Comparison of ENCODE assay signal across 26 mouse cellular contexts in the genomic region with DNA sequence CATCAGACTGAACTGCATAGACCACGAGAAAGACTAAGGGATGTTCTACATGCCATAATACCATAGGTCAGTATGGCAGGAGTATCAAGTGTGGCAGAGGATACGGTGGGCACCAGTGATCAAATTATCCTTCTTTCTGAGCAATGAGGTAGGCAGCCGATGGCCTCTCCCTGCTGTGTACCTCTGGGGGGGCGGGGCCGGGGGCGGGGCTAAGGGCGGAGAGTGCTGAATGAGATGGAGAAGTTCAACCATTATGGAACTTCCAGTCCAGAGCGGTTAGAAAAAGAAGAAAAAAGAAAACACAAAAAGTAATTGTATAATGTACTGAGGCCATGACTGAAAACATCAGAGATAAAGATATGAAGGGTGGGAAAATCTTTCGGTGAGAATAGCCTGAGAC.
"Had no signal": no experiment of that assay in that cellular context is flagged by ENCODE, and none has a peak within 500 bp of the region (broad histone marks: within the 10 kb centered on the region; RNA-seq: fewer than 3 reads in every experiment).

No protein-coding gene starts in this region.

- H3K27ac ChIP-seq: gastrocnemius, adult 2 months; heart, embryonic 10.5 days; hindbrain, embryonic 10.5 days; hindbrain, embryonic 12.5 days; hindbrain, embryonic 14.5 days; intestine, embryonic 15.5 days; layer of hippocampus, adult 2 months; limb, embryonic 13.5 days; limb, embryonic 15.5 days; liver, embryonic 13.5 days; liver, embryonic 15.5 days had no signal

- H3K36me3 ChIP-seq: heart, embryonic 10.5 days; heart, embryonic 12.5 days; hindbrain, embryonic 10.5 days; hindbrain, embryonic 12.5 days; intestine, embryonic 15.5 days; limb, embryonic 13.5 days; limb, embryonic 15.5 days; liver, embryonic 13.5 days; liver, embryonic 15.5 days had no signal

- H3K4me3 ChIP-seq: gastrocnemius, adult 2 months; heart, embryonic 10.5 days; heart, embryonic 12.5 days; hindbrain, embryonic 10.5 days; hindbrain, embryonic 12.5 days; intestine, embryonic 15.5 days; layer of hippocampus, adult 2 months; limb, embryonic 13.5 days; limb, embryonic 15.5 days; liver, embryonic 13.5 days; liver, embryonic 15.5 days had no signal

- H3K27me3 ChIP-seq: intestine, embryonic 15.5 days; limb, embryonic 13.5 days; liver, embryonic 13.5 days; liver, embryonic 15.5 days had no signal

- DNase-seq: gastrocnemius, adult 2 months; gastrocnemius, postnatal 10 days; gastrocnemius, postnatal 25 days; heart, adult 18-20 months; heart, postnatal 10 days; heart, postnatal 4 days; kidney, adult 18-20 months; kidney, adult 8-10 months; kidney, postnatal 10 days; kidney, postnatal 25 days; kidney, postnatal 4 days; left cerebral cortex, postnatal 4 days; liver, embryonic 13.5 days had no signal

- H3K4me2 ChIP-seq: heart, embryonic 12.5 days; hindbrain, embryonic 12.5 days; hindbrain, embryonic 14.5 days; intestine, embryonic 15.5 days; limb, embryonic 13.5 days; limb, embryonic 15.5 days; liver, embryonic 13.5 days; liver, embryonic 15.5 days had no signal

- H3K9ac ChIP-seq: heart, embryonic 12.5 days; hindbrain, embryonic 12.5 days; hindbrain, embryonic 14.5 days; intestine, embryonic 15.5 days; limb, embryonic 13.5 days; limb, embryonic 15.5 days; liver, embryonic 13.5 days; liver, embryonic 15.5 days had no signal

- H3K4me1 ChIP-seq: liver, embryonic 15.5 days had no signal

- ATAC-seq: hindbrain, embryonic 16.5 days; inflammation-experienced regulatory T-cells, adult 6 months; intestine, embryonic 15.5 days; intestine, postnatal 0 days had no signal

- H3K9me3 ChIP-seq: heart, embryonic 10.5 days; heart, embryonic 12.5 days; hindbrain, embryonic 10.5 days; hindbrain, embryonic 12.5 days; intestine, embryonic 15.5 days; limb, embryonic 13.5 days; limb, embryonic 15.5 days; liver, embryonic 13.5 days; liver, embryonic 15.5 days had no signal
